Mouse (Mus musculus): ENCODE measurements around the gene Sorl1. TPM values are rescaled to one million over a fixed set of nuclear protein-coding genes. Genes with fewer than 3 reads are reported as not detected.

Gene Sorl1
- polyA plus RNA-seq, 1 experiment: under 0.01 TPM

DNA sequence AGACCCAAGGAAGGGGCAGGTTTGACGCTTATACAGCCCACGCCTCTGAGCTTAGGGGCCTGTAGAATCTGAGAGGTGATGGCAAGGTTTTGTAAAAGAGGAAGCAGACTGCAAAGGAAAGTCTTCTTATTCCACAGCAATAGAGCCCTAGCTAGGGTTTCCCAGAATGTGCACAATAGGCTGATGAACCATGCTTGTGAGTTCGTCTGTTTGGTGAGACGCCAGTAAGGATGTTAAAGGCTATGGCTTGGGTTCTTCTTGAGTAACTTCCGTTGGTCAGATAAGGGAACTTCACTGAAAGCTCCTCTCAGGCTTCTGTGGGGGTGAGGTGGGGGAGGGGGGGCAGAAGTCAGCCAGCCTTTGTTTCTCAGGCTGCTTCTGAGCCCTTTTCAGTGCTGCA is 3.9 kb upstream of the Sorl1 start:
- Histone ChIP-seq H3K4me3 (replicated peaks) (no peak overlapping the region), H3K36me3 (ENCODE audit: control insufficient read depth) (no peaks in the 10 kb centered on the region), H3K9me3 (ENCODE audit: control insufficient read depth, low read length) (no peaks in the 10 kb centered on the region), H3K4me1 (ENCODE audit: control insufficient read depth) (no peaks in the 10 kb centered on the region), H3K27me3 (ENCODE audit: control insufficient read depth) (peaks cover 21% of the 10 kb centered on the region)
- TF ChIP-seq GATA1 (IDR thresholded peaks at IDR 0.05; ENCODE audit: low read length) (no peak), TAL1 (IDR thresholded peaks at IDR 0.05; ENCODE audit: low read length) (no peak)

DNA sequence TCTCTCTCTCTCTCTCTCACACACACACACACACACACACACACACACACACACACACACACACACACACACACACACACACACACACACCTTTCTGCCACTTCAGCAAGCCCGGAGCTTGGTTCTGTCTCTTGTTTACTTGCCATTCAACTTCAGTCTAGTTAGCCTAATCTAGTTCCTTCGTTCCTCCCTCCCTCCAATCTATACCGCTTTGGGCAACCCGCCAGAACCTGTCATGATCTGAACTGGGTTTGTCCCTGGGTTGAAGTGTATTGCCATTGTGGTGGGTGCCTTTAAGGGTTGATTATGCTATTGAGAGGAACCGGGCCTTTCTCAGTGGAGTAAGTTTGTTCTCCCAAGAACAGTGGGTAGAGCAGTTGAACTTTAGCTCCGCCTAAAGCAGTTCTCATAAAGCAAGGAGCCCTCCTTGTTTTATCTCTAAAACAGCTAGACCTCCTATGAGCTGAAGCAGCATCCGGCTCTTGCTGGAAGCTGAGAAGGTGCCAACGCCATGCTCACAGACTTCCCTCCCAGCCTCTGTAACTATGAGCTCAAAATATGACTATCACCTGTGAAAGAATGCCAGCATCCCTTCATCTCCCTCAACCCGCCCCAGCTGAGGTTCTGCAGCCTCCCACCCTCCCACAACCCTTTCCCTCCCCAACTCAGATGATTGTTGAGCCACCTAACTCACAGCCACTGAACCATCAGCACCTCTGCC is 1.3 kb upstream of the Sorl1 start:
- H3K9me3 ChIP-seq (ENCODE audit: control insufficient read depth, low read length): no peaks in the 10 kb centered on the region
- H3K4me3 ChIP-seq (replicated peaks): no peak overlapping the region
- no peaks in the 10 kb centered on the region for H3K4me1 ChIP-seq (ENCODE audit: control insufficient read depth)
- H3K36me3 ChIP-seq (ENCODE audit: control insufficient read depth): no peaks in the 10 kb centered on the region
- TF ChIP-seq TAL1 (IDR thresholded peaks at IDR 0.05; ENCODE audit: low read length) (no peak), GATA1 (IDR thresholded peaks at IDR 0.05; ENCODE audit: low read length) (no peak)
- peaks cover 28% of the 10 kb centered on the region for H3K27me3 ChIP-seq (ENCODE audit: control insufficient read depth)

DNA sequence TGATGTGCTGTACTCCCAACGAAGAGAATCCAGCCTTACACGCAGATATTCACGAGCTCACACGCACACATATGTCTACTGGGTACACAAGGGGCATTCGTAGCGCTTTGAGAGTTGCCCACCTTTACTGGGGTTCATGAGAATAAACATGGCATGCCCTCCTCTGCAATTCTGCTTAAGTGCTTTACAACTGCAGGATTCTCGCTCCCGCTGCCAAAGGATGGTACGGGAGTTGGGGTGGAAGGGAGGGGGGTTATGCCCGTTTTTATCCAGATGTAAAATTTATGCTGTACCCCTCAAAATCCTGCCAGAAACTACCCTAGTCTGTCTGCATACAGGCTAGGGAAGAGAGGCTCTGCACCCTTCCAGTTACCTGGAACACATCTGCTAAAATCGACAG is 893 bp downstream of the Sorl1 start:
- no peak for TF ChIP-seq TAL1 (IDR thresholded peaks at IDR 0.05; ENCODE audit: low read length)
- TF ChIP-seq GATA1 (IDR thresholded peaks at IDR 0.05; ENCODE audit: low read length): no peak
- Histone ChIP-seq H3K27me3 (ENCODE audit: control insufficient read depth) (peaks cover 28% of the 10 kb centered on the region), H3K4me3 (replicated peaks) (no peak overlapping the region), H3K4me1 (ENCODE audit: control insufficient read depth) (no peaks in the 10 kb centered on the region), H3K36me3 (ENCODE audit: control insufficient read depth) (no peaks in the 10 kb centered on the region), H3K9me3 (ENCODE audit: control insufficient read depth, low read length) (no peaks in the 10 kb centered on the region)

DNA sequence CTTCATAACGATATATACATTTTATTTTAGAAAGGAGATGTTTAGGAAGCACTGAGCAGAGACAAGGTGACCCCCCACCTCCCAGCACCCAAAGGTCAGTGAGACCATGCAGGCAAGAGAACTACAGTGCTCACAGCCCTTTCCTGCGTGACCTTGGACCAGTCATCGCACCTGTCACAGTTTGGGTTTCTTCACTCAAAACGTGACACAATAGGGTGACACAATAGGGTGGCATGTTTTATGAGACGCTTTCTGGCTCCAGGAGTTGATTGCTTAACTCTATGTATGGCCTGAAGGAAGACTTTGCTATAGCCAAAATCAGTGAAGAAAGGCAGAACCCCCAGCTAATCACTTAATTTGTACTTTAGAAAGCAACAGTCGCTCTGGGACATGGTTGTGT is 1.7 kb downstream of the Sorl1 start:
- H3K4me1 ChIP-seq (ENCODE audit: control insufficient read depth): no peaks in the 10 kb centered on the region
- no peaks in the 10 kb centered on the region for H3K9me3 ChIP-seq (ENCODE audit: control insufficient read depth, low read length)
- H3K27me3 ChIP-seq (ENCODE audit: control insufficient read depth): peaks cover 28% of the 10 kb centered on the region
- H3K4me3 ChIP-seq (replicated peaks): no peak overlapping the region
- H3K36me3 ChIP-seq (ENCODE audit: control insufficient read depth): no peaks in the 10 kb centered on the region
- TF ChIP-seq GATA1 (IDR thresholded peaks at IDR 0.05; ENCODE audit: low read length): no peak
- no peak for TF ChIP-seq TAL1 (IDR thresholded peaks at IDR 0.05; ENCODE audit: low read length)

DNA sequence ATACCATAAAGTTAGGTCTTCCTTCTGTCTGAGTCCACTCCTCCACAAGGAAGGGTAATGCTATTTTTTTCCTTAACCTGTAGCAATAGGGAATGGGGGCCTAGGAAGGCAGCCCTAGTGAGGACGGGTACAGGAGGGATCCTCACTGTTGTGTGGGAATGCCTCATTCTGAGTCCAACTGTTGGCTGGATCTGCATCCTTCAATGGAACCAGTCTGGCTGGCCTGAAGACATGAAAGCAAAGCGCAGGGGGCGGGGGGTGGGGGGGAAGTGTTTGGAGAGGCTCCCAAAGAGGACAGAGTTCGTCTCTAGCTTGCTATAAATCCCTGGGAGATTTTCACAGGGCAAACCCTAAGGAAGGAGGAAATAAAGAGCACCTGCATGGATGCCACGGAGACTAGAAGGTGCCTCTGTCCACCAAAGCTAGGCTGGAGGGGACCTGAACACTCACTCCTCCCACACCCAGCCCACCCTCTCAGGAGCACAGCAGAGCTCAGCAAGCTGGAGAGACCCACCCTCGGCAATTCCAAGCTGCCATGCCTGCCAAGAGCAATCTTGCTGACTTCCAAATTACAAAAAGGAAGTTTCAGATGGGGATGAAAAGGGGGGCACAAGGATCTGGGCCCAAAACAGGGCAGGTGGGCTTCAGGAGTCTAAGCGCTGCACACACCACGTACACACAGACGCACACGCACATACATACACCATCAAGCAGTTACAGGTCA is 2.3 kb downstream of the Sorl1 start:
- Histone ChIP-seq H3K9me3 (ENCODE audit: control insufficient read depth, low read length) (no peaks in the 10 kb centered on the region), H3K4me3 (replicated peaks) (no peak overlapping the region), H3K27me3 (ENCODE audit: control insufficient read depth) (peaks cover 28% of the 10 kb centered on the region), H3K36me3 (ENCODE audit: control insufficient read depth) (no peaks in the 10 kb centered on the region), H3K4me1 (ENCODE audit: control insufficient read depth) (no peaks in the 10 kb centered on the region)
- no peak for TF ChIP-seq TAL1 (IDR thresholded peaks at IDR 0.05; ENCODE audit: low read length)
- no peak for TF ChIP-seq GATA1 (IDR thresholded peaks at IDR 0.05; ENCODE audit: low read length)

DNA sequence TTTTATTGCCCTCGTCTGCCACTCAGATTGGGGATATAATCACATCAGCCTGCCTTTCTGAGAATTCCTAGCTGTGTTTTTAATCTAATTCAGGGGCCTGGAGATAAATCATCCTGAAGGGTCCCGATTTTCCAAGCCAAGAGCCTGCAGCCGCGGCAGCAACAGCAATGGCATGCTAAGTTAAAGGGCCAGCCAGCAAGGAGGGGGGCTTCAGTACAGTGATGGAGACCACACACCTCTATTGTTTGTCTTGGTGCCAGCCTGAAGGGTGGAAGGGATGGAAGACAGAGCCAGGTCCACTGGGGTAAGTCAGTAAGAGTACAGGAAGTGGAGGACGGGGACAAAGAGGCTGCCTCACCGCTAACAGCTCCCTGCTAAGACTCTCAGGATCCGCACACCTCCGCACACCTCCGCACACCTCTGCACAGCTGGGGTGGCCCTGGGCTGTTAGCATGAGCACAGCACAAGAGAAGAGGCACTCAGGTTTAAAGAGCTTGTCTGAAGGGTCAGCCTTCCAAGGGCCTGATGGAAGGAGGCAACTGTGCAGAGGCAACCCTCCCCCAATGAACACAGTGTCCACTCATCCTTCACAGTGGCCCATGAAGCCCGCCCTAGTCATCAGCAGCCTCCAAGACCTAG is 7.6 kb downstream of the Sorl1 start:
- no peaks in the 10 kb centered on the region for H3K27me3 ChIP-seq (ENCODE audit: control insufficient read depth)
- TF ChIP-seq GATA1 (IDR thresholded peaks at IDR 0.05; ENCODE audit: low read length): no peak
- TF ChIP-seq TAL1 (IDR thresholded peaks at IDR 0.05; ENCODE audit: low read length): no peak
- H3K4me1 ChIP-seq (ENCODE audit: control insufficient read depth): no peaks in the 10 kb centered on the region
- H3K4me3 ChIP-seq (replicated peaks): no peak overlapping the region
- H3K9me3 ChIP-seq (ENCODE audit: control insufficient read depth, low read length): no peaks in the 10 kb centered on the region
- no peaks in the 10 kb centered on the region for H3K36me3 ChIP-seq (ENCODE audit: control insufficient read depth)

DNA sequence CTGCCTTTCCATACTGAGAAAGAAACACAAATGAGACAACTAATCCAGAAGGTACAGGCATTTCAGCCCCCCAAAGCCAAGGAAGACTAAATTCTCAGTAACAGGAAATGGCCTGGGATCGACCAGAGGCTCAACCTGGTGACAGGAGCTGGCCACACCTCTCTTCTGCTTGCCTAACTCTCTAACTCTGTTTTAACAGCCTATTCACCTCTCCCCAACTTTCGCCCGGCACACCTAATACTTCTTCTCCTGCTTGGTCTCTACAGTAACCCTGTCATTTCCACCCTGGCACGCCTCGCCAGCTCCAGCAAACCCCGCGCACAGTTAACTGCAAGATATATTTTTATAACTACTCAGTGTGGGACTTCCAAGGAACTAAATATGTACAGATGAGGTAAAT is 9.0 kb downstream of the Sorl1 start:
- H3K9me3 ChIP-seq (ENCODE audit: control insufficient read depth, low read length): no peaks in the 10 kb centered on the region
- H3K36me3 ChIP-seq (ENCODE audit: control insufficient read depth): no peaks in the 10 kb centered on the region
- TF ChIP-seq TAL1 (IDR thresholded peaks at IDR 0.05; ENCODE audit: low read length): no peak
- TF ChIP-seq GATA1 (IDR thresholded peaks at IDR 0.05; ENCODE audit: low read length): no peak
- no peaks in the 10 kb centered on the region for H3K27me3 ChIP-seq (ENCODE audit: control insufficient read depth)
- H3K4me1 ChIP-seq (ENCODE audit: control insufficient read depth): no peaks in the 10 kb centered on the region
- no peak overlapping the region for H3K4me3 ChIP-seq (replicated peaks)

DNA sequence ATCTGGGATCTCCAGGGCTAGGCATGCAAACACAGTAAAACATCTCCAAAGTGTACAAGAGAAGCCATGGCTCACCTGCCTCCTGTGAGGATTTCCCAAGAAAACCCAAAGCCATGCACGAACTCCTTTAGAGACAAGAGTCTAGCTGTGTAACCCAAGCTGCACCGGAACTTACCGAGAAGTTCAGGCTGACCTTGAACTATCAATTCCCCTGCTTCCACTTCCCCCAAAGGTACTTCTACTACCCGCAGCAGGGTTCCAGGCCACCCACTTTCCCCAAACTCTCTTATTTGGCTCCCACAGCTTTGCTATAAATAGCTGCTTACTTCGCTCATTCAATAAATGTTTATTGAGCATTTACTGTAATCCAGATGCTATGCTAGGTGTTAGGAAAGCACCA is 10.8 kb downstream of the Sorl1 start:
- Histone ChIP-seq H3K36me3 (ENCODE audit: control insufficient read depth) (no peaks in the 10 kb centered on the region), H3K27me3 (ENCODE audit: control insufficient read depth) (no peaks in the 10 kb centered on the region), H3K4me3 (replicated peaks) (no peak overlapping the region), H3K4me1 (ENCODE audit: control insufficient read depth) (no peaks in the 10 kb centered on the region), H3K9me3 (ENCODE audit: control insufficient read depth, low read length) (no peaks in the 10 kb centered on the region)
- TF ChIP-seq TAL1 (IDR thresholded peaks at IDR 0.05; ENCODE audit: low read length) (no peak), GATA1 (IDR thresholded peaks at IDR 0.05; ENCODE audit: low read length) (no peak)

DNA sequence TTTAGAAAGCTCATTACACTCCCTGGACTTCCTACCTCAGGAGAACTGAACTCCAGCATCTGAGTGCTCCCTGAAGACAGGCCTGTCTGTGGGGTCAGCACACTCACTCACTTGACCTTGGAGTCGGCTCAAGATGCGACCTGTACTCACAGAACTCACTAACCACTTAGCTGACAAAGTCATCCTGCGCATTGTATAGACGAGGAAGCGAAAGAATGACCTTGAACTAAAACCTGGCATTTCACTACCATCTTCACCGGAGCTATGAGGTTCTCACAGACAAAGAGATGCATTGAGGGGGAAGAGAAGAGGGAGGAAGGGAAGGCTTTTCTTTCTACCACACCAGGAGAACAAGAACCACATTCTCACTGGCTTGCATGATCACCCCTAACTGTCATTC is 11.4 kb downstream of the Sorl1 start:
- Histone ChIP-seq H3K4me3 (replicated peaks) (no peak overlapping the region), H3K36me3 (ENCODE audit: control insufficient read depth) (no peaks in the 10 kb centered on the region), H3K27me3 (ENCODE audit: control insufficient read depth) (no peaks in the 10 kb centered on the region), H3K4me1 (ENCODE audit: control insufficient read depth) (no peaks in the 10 kb centered on the region), H3K9me3 (ENCODE audit: control insufficient read depth, low read length) (no peaks in the 10 kb centered on the region)
- TF ChIP-seq TAL1 (IDR thresholded peaks at IDR 0.05; ENCODE audit: low read length) (no peak), GATA1 (IDR thresholded peaks at IDR 0.05; ENCODE audit: low read length) (no peak)
